Mouse (Mus musculus): ENCODE results near the gene Tom1l2.
A peak's percentile ranks its signal among the peaks of the same experiment; 100 is the strongest.

The Tom1l2 gene

GRCm38 (mm10) chr11:60303497-60303896 lies 49.2 kb downstream of the Tom1l2 start:
- no peak for DNase-seq (ENCODE audit: low read depth)

GRCm38 (mm10) chr11:60302354-60303083 lies 50.2 kb downstream of the Tom1l2 start:
- no peak for DNase-seq (ENCODE audit: low read depth)

- no peak for DNase-seq (ENCODE audit: low read depth)
Measured at GRCm38 (mm10) chr11:60301588-60302208, 51.0 kb downstream of the Tom1l2 start.

- DNase-seq (ENCODE audit: low read depth), result no peak
Measured at GRCm38 (mm10) chr11:60300318-60300717, 52.4 kb downstream of the Tom1l2 start.

GRCm38 (mm10) chr11:60297772-60298171 lies 54.9 kb downstream of the Tom1l2 start:
- no peak for DNase-seq (ENCODE audit: low read depth)

- DNase-seq (ENCODE audit: low read depth), result no peak
Measured at GRCm38 (mm10) chr11:60294630-60295313, 57.9 kb downstream of the Tom1l2 start.

GRCm38 (mm10) chr11:60293683-60294629 lies 58.7 kb downstream of the Tom1l2 start:
- peak; percentile 86 for DNase-seq (ENCODE audit: low read depth)

- DNase-seq (ENCODE audit: low read depth), result no peak
Measured at GRCm38 (mm10) chr11:60292718-60293117, 60.0 kb downstream of the Tom1l2 start.

GRCm38 (mm10) chr11:60288980-60289379 lies 63.7 kb downstream of the Tom1l2 start:
- DNase-seq (ENCODE audit: low read depth), result no peak

- no peak for DNase-seq (ENCODE audit: low read depth)
Measured at GRCm38 (mm10) chr11:60286311-60286710, 66.4 kb downstream of the Tom1l2 start.

GRCm38 (mm10) chr11:60280429-60281414 lies 72.0 kb downstream of the Tom1l2 start:
- no peak for DNase-seq (ENCODE audit: low read depth)

GRCm38 (mm10) chr11:60279483-60279882 lies 73.2 kb downstream of the Tom1l2 start:
- DNase-seq (ENCODE audit: low read depth), result no peak

GRCm38 (mm10) chr11:60277771-60278170 lies 74.9 kb downstream of the Tom1l2 start:
- DNase-seq (ENCODE audit: low read depth), result no peak

GRCm38 (mm10) chr11:60277164-60277740 lies 75.5 kb downstream of the Tom1l2 start:
- no peak for DNase-seq (ENCODE audit: low read depth)

GRCm38 (mm10) chr11:60276408-60277093 lies 76.2 kb downstream of the Tom1l2 start:
- no peak for DNase-seq (ENCODE audit: low read depth)

GRCm38 (mm10) chr11:60273273-60273805 lies 79.4 kb downstream of the Tom1l2 start:
- peak; percentile 82 for DNase-seq (ENCODE audit: low read depth)

GRCm38 (mm10) chr11:60268563-60268962 lies 84.1 kb downstream of the Tom1l2 start:
- no peak for DNase-seq (ENCODE audit: low read depth)

- no peak for DNase-seq (ENCODE audit: low read depth)
Measured at GRCm38 (mm10) chr11:60265271-60265985, 87.3 kb downstream of the Tom1l2 start.

- DNase-seq (ENCODE audit: low read depth), result no peak
Measured at GRCm38 (mm10) chr11:60264651-60265050, 88.1 kb downstream of the Tom1l2 start.
